Mouse (Mus musculus): ENCODE results near the gene Rad54l. TPM values are rescaled to one million over a fixed set of nuclear protein-coding genes. Genes with fewer than 3 reads are reported as not detected.

Rad54l gene
- polyA plus RNA-seq, 1 experiment from 2014 or later = 18.0 TPM

GRCm38 (mm10) chr4:116140801-116141574 is 17.5 kb upstream of the Rad54l start:
- no peak overlapping the region for H3K4me2 ChIP-seq (ENCODE audit: low read length)
- 63% methylated on average over 7 of the region's 7 CpGs for WGBS

GRCm38 (mm10) chr4:116137421-116137996 is 14.0 kb upstream of the Rad54l start:
- H3K4me1 ChIP-seq (ENCODE audit: control insufficient read depth in 2 of 2, insufficient read depth in 2 of 2, low read length in 2 of 2) = peaks cover 0 to 9% of the 10 kb centered on the region in 2 experiments; a peak in 1 of 4 replicates
- H3K4me2 ChIP-seq (ENCODE audit: low read length) = no peak overlapping the region
- H3K9ac ChIP-seq (ENCODE audit: low read length) = 0 out of 2 replicates have a peak overlapping the region, but pooled peaks have one; percentile 4
- no peak overlapping the region for H3K4me3 ChIP-seq (ENCODE audit: control insufficient read depth in 1 of 2, insufficient read depth in 1 of 2, low read depth in 1 of 2, low read length in 2 of 2)
- H3K27ac ChIP-seq (replicated peaks in 1 of 2; ENCODE audit: control insufficient read depth in 1 of 2, insufficient read depth in 1 of 2, low read depth in 2 of 2, low read length in 2 of 2) = no peak overlapping the region
- H3K27me3 ChIP-seq (ENCODE audit: control insufficient read depth, insufficient read depth, low read length) = no peaks in the 10 kb centered on the region
- WGBS = 34% methylated on average over 13 of the region's 13 CpGs
- ATAC-seq (ENCODE audit: insufficient number of reproducible peaks, insufficient read depth, low FRiP score, low read depth) = no peak
- no peaks in the 10 kb centered on the region for H3K9me3 ChIP-seq (ENCODE audit: control insufficient read depth, low read length)
- H3K36me3 ChIP-seq (ENCODE audit: control insufficient read depth, insufficient read depth, low read length) = 0 out of 2 replicates have a peak, but pooled peaks cover 4% of the 10 kb centered on the region

More at GRCm38 (mm10) chr4:116140801-116141574, 17.5 kb upstream of the Rad54l start:
- Histone ChIP-seq H3K27ac (replicated peaks in 1 of 2; ENCODE audit: control insufficient read depth in 1 of 2, insufficient read depth in 1 of 2, low read depth in 2 of 2, low read length in 2 of 2) (no peak overlapping the region), H3K27me3 (ENCODE audit: control insufficient read depth, insufficient read depth, low read length) (no peaks in the 10 kb centered on the region), H3K4me1 (ENCODE audit: control insufficient read depth in 2 of 2, insufficient read depth in 2 of 2, low read length in 2 of 2) (peaks cover 7 to 19% of the 10 kb centered on the region in 2 experiments), H3K9ac (ENCODE audit: low read length) (no peak overlapping the region), H3K36me3 (ENCODE audit: control insufficient read depth, insufficient read depth, low read length) (0 out of 2 replicates have a peak, but pooled peaks cover 4% of the 10 kb centered on the region), H3K4me3 (ENCODE audit: control insufficient read depth in 1 of 2, insufficient read depth in 1 of 2, low read depth in 1 of 2, low read length in 2 of 2) (no peak overlapping the region), H3K9me3 (ENCODE audit: control insufficient read depth, low read length) (no peaks in the 10 kb centered on the region)
- ATAC-seq (ENCODE audit: insufficient number of reproducible peaks, insufficient read depth, low FRiP score, low read depth) = no peak

GRCm38 (mm10) chr4:116134990-116135389 is 11.5 kb upstream of the Rad54l start:
- Histone ChIP-seq H3K27ac (replicated peaks in 1 of 2; ENCODE audit: control insufficient read depth in 1 of 2, insufficient read depth in 1 of 2, low read depth in 2 of 2, low read length in 2 of 2) (no peak overlapping the region), H3K4me1 (ENCODE audit: control insufficient read depth in 2 of 2, insufficient read depth in 2 of 2, low read length in 2 of 2) (peaks cover 0 to 7% of the 10 kb centered on the region in 2 experiments; a peak in 1 of 4 replicates), H3K9me3 (ENCODE audit: control insufficient read depth, low read length) (no peaks in the 10 kb centered on the region), H3K4me3 (ENCODE audit: control insufficient read depth in 1 of 2, insufficient read depth in 1 of 2, low read depth in 1 of 2, low read length in 2 of 2) (no peak overlapping the region), H3K27me3 (ENCODE audit: control insufficient read depth, insufficient read depth, low read length) (no peaks in the 10 kb centered on the region), H3K36me3 (ENCODE audit: control insufficient read depth, insufficient read depth, low read length) (0 out of 2 replicates have a peak, but pooled peaks cover 4% of the 10 kb centered on the region), H3K9ac (ENCODE audit: low read length) (no peak overlapping the region), H3K4me2 (ENCODE audit: low read length) (no peak overlapping the region)
- ATAC-seq (ENCODE audit: insufficient number of reproducible peaks, insufficient read depth, low FRiP score, low read depth) = no peak
- WGBS = 32% methylated on average over 2 of the region's 2 CpGs

GRCm38 (mm10) chr4:116133126-116133525 is 9.6 kb upstream of the Rad54l start:
- H3K4me3 ChIP-seq (ENCODE audit: control insufficient read depth in 1 of 2, insufficient read depth in 1 of 2, low read depth in 1 of 2, low read length in 2 of 2) = no peak overlapping the region
- ATAC-seq (ENCODE audit: insufficient number of reproducible peaks, insufficient read depth, low FRiP score, low read depth) = no peak
- H3K27ac ChIP-seq (replicated peaks in 1 of 2; ENCODE audit: control insufficient read depth in 1 of 2, insufficient read depth in 1 of 2, low read depth in 2 of 2, low read length in 2 of 2) = no peak overlapping the region
- H3K9me3 ChIP-seq (ENCODE audit: control insufficient read depth, low read length) = no peaks in the 10 kb centered on the region
- WGBS = 86% methylated on average over 4 of the region's 4 CpGs
- H3K4me2 ChIP-seq (ENCODE audit: low read length) = no peak overlapping the region
- H3K4me1 ChIP-seq (ENCODE audit: control insufficient read depth in 2 of 2, insufficient read depth in 2 of 2, low read length in 2 of 2) = peaks cover 0 to 7% of the 10 kb centered on the region in 2 experiments; a peak in 1 of 4 replicates
- no peaks in the 10 kb centered on the region for H3K27me3 ChIP-seq (ENCODE audit: control insufficient read depth, insufficient read depth, low read length)
- H3K9ac ChIP-seq (ENCODE audit: low read length) = no peak overlapping the region
- 0 out of 2 replicates have a peak, but pooled peaks cover 4% of the 10 kb centered on the region for H3K36me3 ChIP-seq (ENCODE audit: control insufficient read depth, insufficient read depth, low read length)

- Histone ChIP-seq H3K27ac (replicated peaks in 1 of 2; ENCODE audit: control insufficient read depth in 1 of 2, insufficient read depth in 1 of 2, low read depth in 2 of 2, low read length in 2 of 2) (no peak overlapping the region), H3K4me1 (ENCODE audit: control insufficient read depth in 2 of 2, insufficient read depth in 2 of 2, low read length in 2 of 2) (peaks cover 0 to 14% of the 10 kb centered on the region in 2 experiments; a peak in 3 of 4 replicates), H3K27me3 (ENCODE audit: control insufficient read depth, insufficient read depth, low read length) (no peaks in the 10 kb centered on the region), H3K4me3 (ENCODE audit: control insufficient read depth in 1 of 2, insufficient read depth in 1 of 2, low read depth in 1 of 2, low read length in 2 of 2) (no peak overlapping the region), H3K9me3 (ENCODE audit: control insufficient read depth, low read length) (no peaks in the 10 kb centered on the region), H3K36me3 (ENCODE audit: control insufficient read depth, insufficient read depth, low read length) (no peaks in the 10 kb centered on the region), H3K9ac (ENCODE audit: low read length) (no peak overlapping the region), H3K4me2 (ENCODE audit: low read length) (no peak overlapping the region)
- 71% methylated on average over 6 of the region's 6 CpGs for WGBS
- ATAC-seq (ENCODE audit: insufficient number of reproducible peaks, insufficient read depth, low FRiP score, low read depth) = no peak
These were observed 4.5 kb upstream of the Rad54l start for GRCm38 (mm10) chr4:116127956-116128355.

GRCm38 (mm10) chr4:116125803-116126386 is 2.4 kb upstream of the Rad54l start:
- no peaks in the 10 kb centered on the region for H3K9me3 ChIP-seq (ENCODE audit: control insufficient read depth, low read length)
- H3K27ac ChIP-seq (replicated peaks in 1 of 2; ENCODE audit: control insufficient read depth in 1 of 2, insufficient read depth in 1 of 2, low read depth in 2 of 2, low read length in 2 of 2) = no peak overlapping the region
- H3K27me3 ChIP-seq (ENCODE audit: control insufficient read depth, insufficient read depth, low read length) = no peaks in the 10 kb centered on the region
- no peak for ATAC-seq (ENCODE audit: insufficient number of reproducible peaks, insufficient read depth, low FRiP score, low read depth)
- H3K36me3 ChIP-seq (ENCODE audit: control insufficient read depth, insufficient read depth, low read length) = no peaks in the 10 kb centered on the region
- H3K4me3 ChIP-seq (ENCODE audit: control insufficient read depth in 1 of 2, insufficient read depth in 1 of 2, low read depth in 1 of 2, low read length in 2 of 2) = no peak overlapping the region
- no peak overlapping the region for H3K9ac ChIP-seq (ENCODE audit: low read length)
- peaks cover 2 to 19% of the 10 kb centered on the region in 2 experiments; a peak in 3 of 4 replicates for H3K4me1 ChIP-seq (ENCODE audit: control insufficient read depth in 2 of 2, insufficient read depth in 2 of 2, low read length in 2 of 2)
- H3K4me2 ChIP-seq (ENCODE audit: low read length) = no peak overlapping the region
- 83% methylated on average over 4 of the region's 4 CpGs for WGBS

- 0% methylated on average over 1 of the region's 1 CpGs for WGBS
- no peak for ATAC-seq (ENCODE audit: insufficient number of reproducible peaks, insufficient read depth, low FRiP score, low read depth)
- H3K9ac ChIP-seq (ENCODE audit: low read length) = peak overlapping the region; percentile 72
These were observed 728 bp downstream of the Rad54l start for GRCm38 (mm10) chr4:116122762-116123161.

More at GRCm38 (mm10) chr4:116122762-116123161, 728 bp downstream of the Rad54l start:
- peak overlapping the region in 1 of 2 experiments; percentile 55; a peak in 2 of 4 replicates for H3K27ac ChIP-seq (replicated peaks in 1 of 2; ENCODE audit: control insufficient read depth in 1 of 2, insufficient read depth in 1 of 2, low read depth in 2 of 2, low read length in 2 of 2)
- H3K4me2 ChIP-seq (ENCODE audit: low read length) = peak overlapping the region; percentile 81
- H3K27me3 ChIP-seq (ENCODE audit: control insufficient read depth, insufficient read depth, low read length) = no peaks in the 10 kb centered on the region
- H3K4me1 ChIP-seq (ENCODE audit: control insufficient read depth in 2 of 2, insufficient read depth in 2 of 2, low read length in 2 of 2) = peaks cover 2 to 19% of the 10 kb centered on the region in 2 experiments; a peak in 3 of 4 replicates
- peak overlapping the region; percentile 50 to 56 for H3K4me3 ChIP-seq (ENCODE audit: control insufficient read depth in 1 of 2, insufficient read depth in 1 of 2, low read depth in 1 of 2, low read length in 2 of 2)
- H3K36me3 ChIP-seq (ENCODE audit: control insufficient read depth, insufficient read depth, low read length) = 0 out of 2 replicates have a peak, but pooled peaks cover 12% of the 10 kb centered on the region
- no peaks in the 10 kb centered on the region for H3K9me3 ChIP-seq (ENCODE audit: control insufficient read depth, low read length)

Measured in heart, embryonic 14.5 days (tissue).